Mouse (Mus musculus): ENCODE data around the gene Vwa5b2.

Gene Vwa5b2

DNA sequence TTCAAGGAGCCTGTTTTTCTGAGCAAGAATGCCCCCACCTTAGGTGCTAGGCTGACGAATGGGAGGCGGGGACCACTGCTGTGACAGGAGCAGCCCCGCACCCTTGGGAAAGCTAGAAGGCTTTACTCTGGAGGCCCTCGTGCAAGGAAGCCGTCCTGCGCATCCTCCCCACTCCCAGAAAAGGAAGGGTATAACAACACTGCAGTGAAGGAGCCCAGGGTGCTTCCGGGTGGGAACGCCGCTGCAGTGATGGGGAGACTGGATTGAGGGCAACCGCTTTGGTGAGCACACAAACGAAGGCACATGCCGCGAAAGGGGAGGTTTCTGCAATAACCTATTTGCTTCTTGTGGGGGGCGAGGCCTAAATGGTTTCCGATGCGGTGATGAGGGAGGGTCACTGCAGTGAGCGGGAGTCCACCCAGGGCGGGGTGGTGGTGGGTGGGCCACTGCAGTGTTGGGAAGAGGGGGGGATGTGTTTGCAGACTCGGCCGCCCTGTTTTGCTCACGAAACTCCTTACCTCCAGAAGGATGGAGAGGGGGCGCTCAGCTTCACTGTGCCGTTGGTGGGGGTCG is at the start of gene Vwa5b2:
Gene Vwa5b2 (plus strand): TSS at position 106 of the 573 bp plus-strand sequence.
- in situ Hi-C loops (cut with MboI; ENCODE audit: unreplicated experiment in 2 of 2): no loop called here

DNA sequence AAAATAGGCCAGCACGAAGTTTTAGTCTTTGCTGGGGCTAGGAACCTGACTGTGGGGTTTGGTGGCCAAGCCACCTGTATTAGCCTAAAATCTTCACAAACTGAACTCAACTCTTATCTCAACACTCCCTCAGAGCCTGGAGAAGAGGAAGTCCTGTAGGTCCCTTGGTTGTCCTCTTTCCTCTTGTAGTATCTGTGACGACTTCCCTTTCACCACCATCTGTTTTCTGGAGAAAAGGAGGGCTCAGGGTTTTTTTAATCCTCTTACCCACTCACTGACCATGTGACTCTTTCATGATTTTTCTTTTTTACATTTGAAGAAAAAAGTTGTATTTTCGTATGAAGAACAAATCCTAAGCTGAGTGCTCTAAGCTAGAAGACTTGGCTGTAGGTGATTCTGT is 49.6 kb upstream of the Vwa5b2 start:
- in situ Hi-C loops (cut with MboI; ENCODE audit: unreplicated experiment in 2 of 2): loop anchor here in 1 of 2 experiments (5.0 kb wide), 1 partner anchor 68 kb away; no protein-coding TSS in a partner anchor

DNA sequence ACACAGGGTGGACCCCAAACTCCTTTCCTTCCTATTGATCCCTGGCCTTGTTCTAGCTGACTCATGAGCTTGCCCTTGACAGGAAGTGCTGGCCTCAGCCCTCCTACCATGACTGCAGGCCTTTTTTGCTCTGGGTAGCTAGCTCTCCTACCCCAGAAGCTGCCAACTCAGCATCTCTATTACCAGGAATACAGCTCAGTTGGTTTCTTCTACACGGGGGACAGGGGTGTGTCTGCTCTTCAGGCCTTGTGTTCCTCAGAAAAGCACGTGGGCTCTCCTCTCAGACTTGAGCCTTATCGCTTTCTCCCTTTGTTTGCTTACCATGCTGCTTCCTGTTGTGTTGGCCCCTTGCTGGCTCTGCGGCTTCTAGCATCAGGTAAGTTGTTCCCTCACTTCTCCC is 48.8 kb upstream of the Vwa5b2 start:
- in situ Hi-C loops (cut with MboI; ENCODE audit: unreplicated experiment in 2 of 2): loop anchor here in 1 of 2 experiments (5.0 kb wide), 1 partner anchor 67 kb away; no protein-coding TSS in a partner anchor

DNA sequence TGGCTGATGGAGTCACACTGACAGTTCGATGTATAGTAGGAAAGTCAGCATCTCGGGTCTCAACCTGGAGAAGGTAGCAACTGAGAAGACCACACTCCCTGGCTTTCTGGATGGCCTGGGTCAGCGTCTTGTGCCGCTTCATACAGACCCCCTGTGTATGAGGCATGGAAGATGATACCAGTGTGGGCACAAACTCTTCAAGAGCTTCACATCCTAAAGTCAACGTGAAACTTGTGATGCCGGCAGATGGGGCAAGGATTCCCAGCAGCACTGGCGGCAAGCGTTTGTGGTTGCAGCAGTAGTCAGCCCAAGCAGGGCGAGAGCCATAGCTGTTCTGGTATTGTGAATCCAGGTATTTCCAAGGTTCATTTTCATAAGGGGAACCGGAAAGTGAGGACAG is 43.6 kb upstream of the Vwa5b2 start:
- in situ Hi-C loops (cut with MboI; ENCODE audit: unreplicated experiment in 2 of 2): loop anchor here in 1 of 2 experiments (5.0 kb wide), 1 partner anchor 72 kb away; no protein-coding TSS in a partner anchor

DNA sequence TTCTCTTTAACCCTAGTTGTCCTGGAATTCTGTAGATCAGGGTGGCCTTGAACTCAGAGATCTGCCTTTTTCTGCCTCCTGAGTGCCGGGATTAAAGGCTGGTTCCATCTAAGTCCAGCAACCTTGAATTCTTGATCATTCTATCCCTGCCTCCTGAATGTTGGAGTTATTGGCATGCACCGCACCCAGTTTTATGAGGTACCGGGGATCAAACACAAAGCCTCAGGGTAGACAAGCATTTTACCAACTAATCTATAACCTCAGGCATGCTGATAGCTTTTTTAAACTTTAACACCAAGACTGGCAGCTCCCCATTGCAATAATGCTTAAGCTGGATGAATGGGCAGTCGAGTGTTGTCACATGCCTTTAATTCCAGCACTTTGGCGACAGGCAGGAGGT is 41.8 kb upstream of the Vwa5b2 start:
- in situ Hi-C loops (cut with MboI; ENCODE audit: unreplicated experiment in 2 of 2): loop anchor here in 1 of 2 experiments (5.0 kb wide), 1 partner anchor 70 kb away; no protein-coding TSS in a partner anchor

DNA sequence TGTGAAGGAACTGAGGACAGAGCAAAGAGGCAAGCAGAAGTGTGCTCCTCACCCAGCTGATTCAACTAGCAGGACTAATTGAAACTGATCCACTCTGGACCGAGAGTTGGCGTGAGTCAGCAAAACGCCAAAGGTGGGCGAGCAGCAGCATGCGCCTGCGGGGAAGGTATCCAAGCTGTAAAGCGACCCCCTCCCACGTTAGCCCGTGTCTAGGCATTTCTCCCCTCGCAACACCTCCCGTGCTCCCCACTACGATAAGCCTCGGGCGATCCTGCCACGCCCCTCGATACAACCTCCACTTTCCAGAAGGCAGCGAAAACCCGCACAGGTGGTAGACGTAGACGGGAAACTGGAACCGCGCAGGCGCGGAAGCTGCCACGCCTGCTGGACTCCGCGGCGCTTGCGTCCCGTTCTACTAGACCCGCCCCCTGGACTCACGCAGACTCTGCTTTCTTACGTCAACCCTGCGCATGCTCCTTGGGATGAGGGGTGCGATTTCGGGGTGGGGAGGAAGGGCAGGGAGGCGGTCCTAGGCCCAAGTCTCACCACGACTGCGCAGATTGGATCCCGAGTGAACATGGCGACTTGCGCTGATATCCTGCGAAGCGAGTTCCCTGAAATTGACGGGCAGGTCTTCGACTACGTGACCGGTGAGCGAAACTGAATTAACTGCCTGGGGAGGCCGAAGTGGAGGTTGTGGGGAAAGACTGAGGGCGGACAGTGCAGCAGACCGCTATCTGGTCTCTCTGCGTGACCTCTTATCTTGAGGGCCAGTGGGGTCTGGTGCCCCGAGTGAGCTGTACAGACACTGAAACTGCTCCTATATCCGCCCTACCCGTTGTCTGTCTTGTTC is 40.9 kb upstream of the Vwa5b2 start, which contains the start of gene Abcf3:
Gene Abcf3 (plus strand): TSS at position 482 of the 853 bp plus-strand sequence.
- in situ Hi-C loops (cut with MboI; ENCODE audit: unreplicated experiment in 2 of 2): loop anchor here in 1 of 2 experiments (5.0 kb wide), 1 partner anchor 69 kb away; no protein-coding TSS in a partner anchor

DNA sequence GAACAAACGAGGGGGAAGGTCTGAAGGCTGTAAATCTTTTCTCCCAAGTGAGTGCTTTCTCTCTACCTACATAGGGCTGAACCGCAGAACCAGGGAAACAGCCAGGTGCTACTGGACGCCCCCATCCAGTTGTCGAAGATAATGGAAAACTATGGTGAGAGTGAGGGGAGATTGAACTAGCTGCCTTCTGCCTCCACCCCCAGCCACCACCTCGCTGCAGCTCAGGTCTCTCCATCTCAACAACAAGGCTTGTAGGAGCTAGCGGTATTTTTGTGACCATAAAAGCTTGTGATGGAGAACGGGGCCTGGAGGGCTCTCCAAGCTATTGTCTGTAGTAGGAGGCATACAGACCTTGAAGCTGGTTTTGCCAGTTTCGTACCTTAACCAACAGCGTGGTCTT is 40.1 kb upstream of the Vwa5b2 start:
- in situ Hi-C loops (cut with MboI; ENCODE audit: unreplicated experiment in 2 of 2): loop anchor here in 1 of 2 experiments (5.0 kb wide), 1 partner anchor 68 kb away; no protein-coding TSS in a partner anchor

DNA sequence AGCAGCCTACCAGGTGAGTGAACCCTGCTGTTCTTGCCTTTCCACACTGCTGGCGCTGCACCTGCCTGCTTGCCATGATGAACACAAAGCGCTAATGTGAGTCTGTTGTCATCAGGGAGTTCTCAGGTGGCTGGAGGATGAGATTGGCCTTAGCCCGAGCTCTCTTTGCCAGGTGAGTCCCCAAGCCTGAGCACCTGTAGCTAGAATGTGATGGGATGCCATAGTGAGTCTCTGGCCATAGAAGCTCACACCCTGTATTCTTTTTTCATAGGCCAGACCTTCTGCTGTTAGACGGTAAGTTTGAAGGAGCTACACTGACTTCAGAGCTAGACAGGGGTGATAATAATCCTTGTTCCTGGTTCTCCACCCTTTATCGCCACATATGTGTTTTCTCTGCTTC is 37.6 kb upstream of the Vwa5b2 start:
- in situ Hi-C loops (cut with MboI; ENCODE audit: unreplicated experiment in 2 of 2): no loop called here

DNA sequence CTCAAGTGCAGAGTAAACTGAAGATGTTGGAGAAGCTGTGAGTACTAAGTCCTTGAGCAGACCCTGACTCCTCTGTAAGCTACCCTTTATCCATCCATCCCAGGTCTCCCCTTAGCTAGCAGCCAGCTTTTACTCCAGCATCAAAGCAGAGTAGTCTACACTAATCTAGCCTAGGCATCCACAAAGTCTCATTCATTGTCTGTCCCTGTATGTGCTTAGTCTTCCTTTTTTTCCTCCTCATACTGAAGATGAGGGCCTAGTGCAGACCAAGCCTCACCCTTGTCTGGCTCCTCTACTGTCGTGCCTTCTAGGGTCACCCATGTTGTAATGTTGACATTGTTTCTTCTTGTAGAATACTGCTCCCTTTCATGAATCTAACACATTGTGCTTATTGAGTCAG is 36.7 kb upstream of the Vwa5b2 start:
- in situ Hi-C loops (cut with MboI; ENCODE audit: unreplicated experiment in 2 of 2): no loop called here

DNA sequence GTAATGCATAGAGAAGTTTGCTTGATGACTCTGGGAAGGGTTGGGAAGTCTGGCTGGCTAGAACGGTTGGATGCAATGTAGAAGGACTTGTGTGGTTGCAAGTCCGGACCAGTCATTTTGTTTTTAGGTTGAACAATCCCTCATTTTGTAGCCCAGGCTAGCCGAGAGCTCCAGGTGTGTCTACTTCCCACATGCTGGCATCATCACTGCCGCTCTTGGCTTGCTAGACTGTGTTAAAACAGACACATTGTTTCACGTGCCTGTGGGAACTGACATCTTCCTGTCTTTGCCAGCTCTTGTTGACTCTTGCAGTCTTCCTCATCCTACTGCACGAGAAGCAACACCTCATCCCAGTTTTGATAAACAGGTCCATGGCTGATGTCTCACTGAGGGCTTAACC is 34.3 kb upstream of the Vwa5b2 start:
- in situ Hi-C loops (cut with MboI; ENCODE audit: unreplicated experiment in 2 of 2): no loop called here

DNA sequence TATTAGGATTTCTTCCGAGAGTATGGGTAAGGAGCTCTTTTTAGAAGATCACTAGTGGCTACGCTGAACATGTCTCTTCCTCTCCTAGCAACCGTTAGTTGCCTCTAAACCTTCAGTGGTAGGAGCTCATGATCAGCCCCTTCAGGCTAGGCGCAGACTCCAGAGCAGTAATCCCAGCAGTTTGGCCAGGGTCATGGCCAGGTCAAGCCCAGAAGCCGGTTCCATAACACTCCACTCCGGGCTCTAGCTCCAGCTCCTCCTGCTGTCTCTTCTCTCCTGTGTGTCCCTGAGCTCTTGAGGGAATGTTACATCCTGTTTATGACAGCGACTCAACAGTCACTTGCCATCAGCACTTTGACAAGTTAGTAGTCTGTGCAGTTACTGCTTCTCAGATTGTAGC is 31.9 kb upstream of the Vwa5b2 start:
- in situ Hi-C loops (cut with MboI; ENCODE audit: unreplicated experiment in 2 of 2): no loop called here

DNA sequence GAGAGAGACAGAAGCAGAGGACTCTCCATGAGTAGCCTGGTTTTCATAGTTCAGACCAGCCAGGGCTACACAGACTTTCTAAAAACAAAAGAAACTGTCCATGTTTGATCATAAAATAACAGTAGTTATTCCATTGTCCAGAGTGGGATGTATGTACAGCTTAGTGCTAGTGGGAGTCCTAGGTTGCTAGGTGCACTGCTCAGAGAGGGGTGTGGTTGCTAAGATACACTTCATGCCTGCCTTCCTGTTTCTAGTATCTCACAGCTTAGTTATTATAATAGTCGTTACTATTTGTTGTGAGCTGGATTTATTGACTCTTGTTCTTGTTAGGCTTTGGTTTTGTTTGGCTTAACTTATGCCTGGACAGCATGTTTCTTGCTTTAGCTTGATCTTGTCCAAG is 24.2 kb upstream of the Vwa5b2 start:
- in situ Hi-C loops (cut with MboI; ENCODE audit: unreplicated experiment in 2 of 2): no loop called here

DNA sequence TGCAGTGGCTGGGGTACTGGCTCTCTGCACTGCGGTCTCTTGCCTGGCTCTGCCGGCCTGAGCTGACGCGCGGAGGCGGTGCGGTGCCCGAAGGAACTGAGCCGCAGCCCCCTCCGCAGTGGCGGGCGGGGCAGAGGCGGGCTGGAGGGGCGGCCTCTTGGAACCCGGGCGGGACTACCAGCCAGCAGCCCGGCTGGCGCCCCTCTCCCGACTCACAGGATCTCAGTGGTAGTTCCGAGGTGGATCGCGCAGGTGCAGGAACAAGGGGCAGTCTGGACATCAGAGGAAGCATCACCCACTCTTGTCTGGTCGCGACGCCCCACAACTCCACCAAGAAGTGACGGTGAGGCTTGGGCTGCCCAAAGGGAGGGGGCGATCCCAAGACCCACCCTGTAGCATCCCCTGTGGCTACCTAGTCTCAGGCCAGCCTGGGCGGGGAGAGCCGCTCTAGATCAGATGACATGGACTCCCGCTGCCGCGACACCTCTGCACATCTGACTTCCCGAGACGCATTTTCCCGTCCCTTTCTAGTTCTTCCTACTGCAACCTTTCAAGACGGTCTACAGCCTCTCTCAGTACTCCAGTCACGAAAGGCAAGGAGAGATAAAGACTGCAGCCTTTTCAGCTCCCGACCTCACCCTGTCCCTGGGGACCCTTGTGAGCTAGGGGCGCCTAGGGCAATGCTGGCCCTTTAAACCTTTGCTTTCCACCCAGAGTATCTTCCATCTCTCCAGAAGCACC is 838 bp downstream of the Vwa5b2 start:
- in situ Hi-C loops (cut with MboI; ENCODE audit: unreplicated experiment in 2 of 2): no loop called here

DNA sequence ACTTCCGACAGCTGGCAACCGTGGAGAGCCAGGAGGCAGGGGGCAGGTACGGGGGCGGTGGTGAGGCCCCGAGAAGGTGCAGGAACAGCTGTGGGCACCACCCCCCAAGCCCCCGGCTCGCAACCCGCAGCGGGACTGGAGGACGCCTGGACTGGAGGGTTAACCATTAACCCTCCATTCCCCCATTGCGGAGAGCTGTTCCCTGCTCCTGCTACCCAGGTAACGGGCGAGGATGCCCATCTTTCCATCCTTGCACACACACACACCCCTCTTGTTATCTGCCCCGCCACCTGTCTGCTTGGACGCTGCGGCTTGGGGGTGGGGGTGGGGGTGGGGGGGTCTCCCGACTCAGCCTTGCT is 1.4 kb downstream of the Vwa5b2 start:
- in situ Hi-C loops (cut with MboI; ENCODE audit: unreplicated experiment in 2 of 2): no loop called here

DNA sequence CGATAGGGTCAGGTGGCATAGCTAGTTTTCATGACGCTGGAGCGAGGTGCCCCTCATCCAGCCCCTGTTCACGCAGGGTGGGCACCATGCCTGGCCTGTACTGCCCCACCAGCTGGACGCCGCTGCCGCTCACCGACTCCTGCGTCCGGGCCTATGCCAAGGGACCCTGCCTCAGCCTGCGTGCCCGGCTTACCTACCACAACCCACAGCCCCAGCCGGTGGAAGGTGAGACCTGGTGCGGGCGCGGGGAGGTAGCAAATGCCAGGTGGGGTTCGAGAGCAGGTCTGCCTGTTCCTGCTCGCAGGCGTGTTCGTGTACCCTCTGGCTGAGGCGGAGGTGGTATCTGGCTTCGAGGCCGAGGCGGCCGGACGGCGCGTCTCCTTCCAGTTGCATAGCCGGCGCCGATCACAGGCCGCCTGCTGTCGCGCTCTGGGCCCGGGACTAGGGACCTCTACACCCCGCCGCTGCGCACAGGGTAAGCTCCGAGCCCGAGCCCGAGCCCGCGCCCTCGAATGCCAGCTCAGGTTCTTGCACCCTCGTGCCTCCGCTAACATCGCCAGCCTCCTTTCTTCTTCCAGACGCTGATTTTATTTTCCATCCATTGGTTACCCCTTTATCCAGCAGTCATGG is 1.9 kb downstream of the Vwa5b2 start:
- in situ Hi-C loops (cut with MboI; ENCODE audit: unreplicated experiment in 2 of 2): no loop called here

DNA sequence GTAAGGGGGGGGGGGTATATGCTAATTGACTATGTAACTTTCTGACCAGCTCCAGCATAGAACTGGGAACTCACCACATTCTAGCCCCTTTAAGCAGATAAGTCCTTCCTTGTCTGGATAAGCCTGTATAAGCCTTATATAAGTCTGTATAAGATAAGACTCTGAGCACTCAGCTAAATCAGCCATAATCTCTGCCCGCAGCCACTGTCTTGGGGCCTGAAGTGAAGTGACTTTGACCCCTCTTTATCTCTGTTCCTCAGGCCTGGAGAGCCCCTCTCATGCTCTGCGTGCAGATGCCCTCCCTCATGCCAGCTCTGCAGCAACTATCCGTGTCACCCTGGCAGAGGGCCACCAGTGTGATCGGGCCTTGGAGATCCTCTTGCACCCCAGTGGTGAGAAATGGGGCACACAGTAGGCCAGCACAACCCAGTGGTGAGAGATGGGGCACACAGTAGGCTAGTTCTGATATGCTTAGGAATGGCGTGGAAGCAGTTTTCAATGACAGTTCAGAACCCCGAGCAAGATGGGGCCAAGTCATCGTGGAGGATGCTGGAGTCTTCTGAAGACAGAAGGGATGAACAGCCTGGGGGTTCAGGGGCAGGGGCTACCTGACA is 5.9 kb downstream of the Vwa5b2 start:
- in situ Hi-C loops (cut with MboI; ENCODE audit: unreplicated experiment in 2 of 2): no loop called here

DNA sequence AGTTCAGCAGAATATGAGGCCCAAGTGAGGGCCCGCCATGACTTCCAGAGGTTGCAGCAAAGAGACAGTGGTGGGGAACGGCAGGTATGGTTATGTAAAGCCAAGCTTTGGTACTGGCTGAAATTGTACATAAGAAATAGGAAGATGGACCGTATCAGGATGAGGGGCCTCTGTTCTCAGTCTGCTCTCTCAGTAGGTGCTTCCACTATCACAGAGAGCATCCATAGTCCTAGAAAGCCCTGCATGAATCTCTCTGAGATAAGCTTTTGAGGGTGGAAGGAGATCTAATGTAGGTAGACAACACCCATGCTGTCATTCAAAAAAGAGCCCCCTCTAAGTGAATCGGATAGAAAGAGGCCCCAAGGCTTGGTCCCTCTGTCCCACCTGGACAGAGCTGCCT is 6.5 kb downstream of the Vwa5b2 start:
- in situ Hi-C loops (cut with MboI; ENCODE audit: unreplicated experiment in 2 of 2): no loop called here

DNA sequence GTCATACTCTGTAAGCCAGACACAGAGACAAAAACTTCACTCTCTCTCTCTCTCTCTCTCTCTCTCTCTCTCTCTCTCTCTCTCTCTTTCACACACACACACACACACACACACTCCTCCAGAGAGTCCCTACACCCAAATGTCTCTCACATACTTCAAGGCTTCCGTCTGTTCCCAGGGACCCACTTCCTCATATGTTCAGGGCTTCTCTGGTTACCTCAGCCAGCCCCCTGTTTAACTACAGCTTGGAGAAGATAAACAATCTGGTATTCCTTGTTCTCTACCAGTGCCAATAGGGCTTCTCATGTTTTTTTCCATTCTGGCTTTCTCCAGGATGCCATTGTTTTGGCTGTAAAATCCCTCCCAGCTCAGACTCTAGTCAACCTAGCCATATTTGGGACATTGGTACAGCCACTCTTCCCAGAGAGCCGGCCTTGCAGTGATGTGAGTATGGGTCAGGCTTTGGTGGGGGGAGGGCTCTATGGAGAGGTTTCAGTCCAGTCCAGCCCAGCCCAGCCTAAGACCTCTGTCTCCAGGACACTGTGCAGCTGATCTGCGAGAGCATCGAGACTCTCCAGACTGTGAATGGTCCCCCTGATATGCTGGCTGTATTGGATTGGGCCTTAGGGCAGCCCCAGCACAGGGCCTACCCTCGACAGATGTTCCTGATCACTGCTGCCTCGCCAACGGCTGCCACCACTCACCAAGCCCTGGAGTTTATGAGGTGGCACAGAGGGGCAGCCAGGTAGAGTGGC is 7.6 kb downstream of the Vwa5b2 start:
- in situ Hi-C loops (cut with MboI; ENCODE audit: unreplicated experiment in 2 of 2): no loop called here

DNA sequence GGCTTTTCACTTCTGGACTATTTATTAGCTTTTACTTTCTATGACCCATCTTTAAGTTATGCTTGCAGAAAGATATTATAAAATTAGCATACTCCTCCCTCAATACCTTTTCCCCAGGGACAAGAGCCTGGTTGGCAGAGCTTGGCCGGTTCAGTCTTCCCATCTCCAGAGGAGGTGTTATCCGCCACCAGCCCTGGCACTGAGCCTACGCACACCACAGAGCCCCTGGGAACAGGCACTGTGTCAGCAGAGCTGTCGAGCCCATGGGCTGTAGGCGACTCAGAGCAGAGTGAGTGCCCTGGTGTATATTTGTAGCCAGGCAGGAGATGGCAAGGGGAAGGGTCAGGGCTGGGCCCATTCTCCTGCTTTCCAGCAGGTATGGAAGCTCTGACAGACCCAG is 11.2 kb downstream of the Vwa5b2 start:
- in situ Hi-C loops (cut with MboI; ENCODE audit: unreplicated experiment in 2 of 2): no loop called here

Data from v-Abl transformed pro-B cells (cell line).